Mouse (Mus musculus) midbrain, embryonic 15.5 days (tissue): ENCODE results near the gene Nuf2. TPM values are rescaled to one million over a fixed set of nuclear protein-coding genes. Genes with fewer than 3 reads are reported as not detected.

Source experiments
- polyA plus RNA-seq: library from polyadenylated mRNA; unstranded; fragments of >200 nt; fragmentation: Nextera tagmentation; extraction: Ambion mirVana; gene quantifications from 2 replicates; pipeline ENCODE4 v1.2.1, GENCODE M21; 2015

Gene Nuf2
- polyA plus RNA-seq, 1 experiment from 2014 or later, result 9.8 TPM

Other genes starting within 250 kb of the Nuf2 start
- gene Rgs5, start 124.0 kb upstream of the Nuf2 start, polyA plus RNA-seq, result 17.1 and 17.4 TPM in 2 replicates
- gene Rgs4, start 216.2 kb upstream of the Nuf2 start, polyA plus RNA-seq, result 50.1 and 60.4 TPM in 2 replicates